Mouse (Mus musculus): ENCODE measurements around the gene Zdhhc17.

DNA sequence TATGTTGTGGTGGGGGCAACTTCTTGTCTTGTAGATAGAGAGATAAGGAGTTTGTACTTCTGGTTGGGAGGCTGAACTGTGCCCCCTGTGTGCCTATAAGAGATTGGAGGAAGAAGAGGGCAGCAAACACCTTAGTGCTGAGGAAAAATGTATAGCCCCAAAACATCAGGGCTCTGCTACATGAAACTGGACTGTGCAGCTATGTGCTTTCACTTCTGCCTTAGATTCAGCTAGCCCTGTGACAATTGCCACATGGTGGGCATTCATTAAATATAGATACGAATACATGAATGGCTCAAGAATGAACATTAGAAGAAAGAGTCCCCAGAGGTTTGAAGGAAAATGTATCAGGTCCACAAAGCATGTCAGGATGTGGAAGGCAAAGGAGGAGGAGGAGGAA is 25.2 kb upstream of the Zdhhc17 start:
- no peak for TF ChIP-seq CTCF (IDR thresholded peaks at IDR 0.05; ENCODE audit: low read depth, low read length)
- TF ChIP-seq POLR2A (IDR thresholded peaks at IDR 0.05; ENCODE audit: insufficient read depth, low read length) = no peak
